Mouse (Mus musculus): ENCODE measurements around the gene Stk24. TPM values are rescaled to one million over a fixed set of nuclear protein-coding genes. Genes with fewer than 3 reads are reported as not detected.
A peak's percentile ranks its signal among the peaks of the same experiment; 100 is the strongest.

Stk24 gene
- polyA plus RNA-seq, 1 experiment, result 37.2 TPM

GRCm38 (mm10) chr14:121285379-121286120, 94.3 kb downstream of the Stk24 start:
- TF ChIP-seq POLR2A (IDR thresholded peaks at IDR 0.05; ENCODE audit: borderline replicate concordance, insufficient read depth, low read length), result no peak
- peak; percentile 17; the same call in 1 of the 2 replicates for TF ChIP-seq CTCF (IDR thresholded peaks at IDR 0.05; ENCODE audit: borderline replicate concordance, insufficient read depth, low read depth, low read length)
- peaks cover 4% of the 10 kb centered on the region; the same call in 1 of the 2 replicates for H3K4me1 ChIP-seq (ENCODE audit: control insufficient read depth, insufficient read depth, low read length)
- no peaks in the 10 kb centered on the region for H3K27me3 ChIP-seq (ENCODE audit: control insufficient read depth, insufficient read depth, low read length)
- WGBS, result 93% methylated on average over 14 of the region's 14 CpGs
- H3K27ac ChIP-seq (ENCODE audit: insufficient read depth, low read length), result no peak overlapping the region
- no peak overlapping the region for H3K4me3 ChIP-seq (replicated peaks; ENCODE audit: insufficient read depth, low read depth, low read length)
- DNase-seq, result no peak

GRCm38 (mm10) chr14:121281336-121281710, 98.5 kb downstream of the Stk24 start:
- no peak overlapping the region for H3K4me3 ChIP-seq (replicated peaks; ENCODE audit: insufficient read depth, low read depth, low read length)
- DNase-seq, result no peak
- no peak overlapping the region for H3K27ac ChIP-seq (ENCODE audit: insufficient read depth, low read length)
- no peaks in the 10 kb centered on the region for H3K27me3 ChIP-seq (ENCODE audit: control insufficient read depth, insufficient read depth, low read length)
- peaks cover 4% of the 10 kb centered on the region for H3K4me1 ChIP-seq (ENCODE audit: control insufficient read depth, insufficient read depth, low read length)
- TF ChIP-seq POLR2A (IDR thresholded peaks at IDR 0.05; ENCODE audit: borderline replicate concordance, insufficient read depth, low read length) (no peak), CTCF (IDR thresholded peaks at IDR 0.05; ENCODE audit: borderline replicate concordance, insufficient read depth, low read depth, low read length) (no peak)

GRCm38 (mm10) chr14:121280601-121281335, 99.0 kb downstream of the Stk24 start:
- Histone ChIP-seq H3K27me3 (ENCODE audit: control insufficient read depth, insufficient read depth, low read length) (no peaks in the 10 kb centered on the region), H3K27ac (ENCODE audit: insufficient read depth, low read length) (no peak overlapping the region), H3K4me3 (replicated peaks; ENCODE audit: insufficient read depth, low read depth, low read length) (no peak overlapping the region), H3K4me1 (ENCODE audit: control insufficient read depth, insufficient read depth, low read length) (peaks cover 4% of the 10 kb centered on the region)
- 59% methylated on average over 16 of the region's 16 CpGs for WGBS
- no peak for TF ChIP-seq CTCF (IDR thresholded peaks at IDR 0.05; ENCODE audit: borderline replicate concordance, insufficient read depth, low read depth, low read length)
- DNase-seq, result no peak

GRCm38 (mm10) chr14:121279106-121279505, 100.7 kb downstream of the Stk24 start:
- TF ChIP-seq POLR2A (IDR thresholded peaks at IDR 0.05; ENCODE audit: borderline replicate concordance, insufficient read depth, low read length), result no peak
- TF ChIP-seq CTCF (IDR thresholded peaks at IDR 0.05; ENCODE audit: borderline replicate concordance, insufficient read depth, low read depth, low read length), result peak; percentile 90
- no peak overlapping the region for H3K27ac ChIP-seq (ENCODE audit: insufficient read depth, low read length)
- H3K4me3 ChIP-seq (replicated peaks; ENCODE audit: insufficient read depth, low read depth, low read length), result no peak overlapping the region
- H3K27me3 ChIP-seq (ENCODE audit: control insufficient read depth, insufficient read depth, low read length), result no peaks in the 10 kb centered on the region
- no peaks in the 10 kb centered on the region; the same call in 1 of the 2 replicates for H3K4me1 ChIP-seq (ENCODE audit: control insufficient read depth, insufficient read depth, low read length)
- WGBS, result 23% methylated on average over 6 of the region's 6 CpGs
- peak; percentile 64 to 81 for DNase-seq

GRCm38 (mm10) chr14:121276016-121276415, 103.8 kb downstream of the Stk24 start:
- TF ChIP-seq CTCF (IDR thresholded peaks at IDR 0.05; ENCODE audit: borderline replicate concordance, insufficient read depth, low read depth, low read length) (no peak), POLR2A (IDR thresholded peaks at IDR 0.05; ENCODE audit: borderline replicate concordance, insufficient read depth, low read length) (no peak)
- DNase-seq, result peak in 1 of 2 experiments; percentile 33
- WGBS, result 40% methylated on average over 10 of the region's 10 CpGs

GRCm38 (mm10) chr14:121274985-121275384, 104.8 kb downstream of the Stk24 start:
- Histone ChIP-seq H3K4me1 (ENCODE audit: control insufficient read depth, insufficient read depth, low read length) (no peaks in the 10 kb centered on the region; the same call in 1 of the 2 replicates), H3K4me3 (replicated peaks; ENCODE audit: insufficient read depth, low read depth, low read length) (no peak overlapping the region), H3K27me3 (ENCODE audit: control insufficient read depth, insufficient read depth, low read length) (no peaks in the 10 kb centered on the region), H3K27ac (ENCODE audit: insufficient read depth, low read length) (no peak overlapping the region)
- 66% methylated on average over 12 of the region's 12 CpGs for WGBS
- TF ChIP-seq POLR2A (IDR thresholded peaks at IDR 0.05; ENCODE audit: borderline replicate concordance, insufficient read depth, low read length) (no peak), CTCF (IDR thresholded peaks at IDR 0.05; ENCODE audit: borderline replicate concordance, insufficient read depth, low read depth, low read length) (no peak)
- DNase-seq, result peak in 1 of 2 experiments; percentile 15

More at GRCm38 (mm10) chr14:121276016-121276415, 103.8 kb downstream of the Stk24 start:
- Histone ChIP-seq H3K4me1 (ENCODE audit: control insufficient read depth, insufficient read depth, low read length) (no peaks in the 10 kb centered on the region; the same call in 1 of the 2 replicates), H3K4me3 (replicated peaks; ENCODE audit: insufficient read depth, low read depth, low read length) (no peak overlapping the region), H3K27ac (ENCODE audit: insufficient read depth, low read length) (no peak overlapping the region), H3K27me3 (ENCODE audit: control insufficient read depth, insufficient read depth, low read length) (no peaks in the 10 kb centered on the region)

- no peak for DNase-seq
- H3K27ac ChIP-seq (ENCODE audit: insufficient read depth, low read length), result no peak overlapping the region
- H3K4me1 ChIP-seq (ENCODE audit: control insufficient read depth, insufficient read depth, low read length), result no peaks in the 10 kb centered on the region
- TF ChIP-seq POLR2A (IDR thresholded peaks at IDR 0.05; ENCODE audit: borderline replicate concordance, insufficient read depth, low read length) (no peak), CTCF (IDR thresholded peaks at IDR 0.05; ENCODE audit: borderline replicate concordance, insufficient read depth, low read depth, low read length) (no peak)
- no peaks in the 10 kb centered on the region for H3K27me3 ChIP-seq (ENCODE audit: control insufficient read depth, insufficient read depth, low read length)
- no peak overlapping the region for H3K4me3 ChIP-seq (replicated peaks; ENCODE audit: insufficient read depth, low read depth, low read length)
- 20% methylated on average over 6 of the region's 6 CpGs for WGBS
Observed at GRCm38 (mm10) chr14:121270490-121270889, 109.3 kb downstream of the Stk24 start.

All from cerebellum, adult 2 months (tissue).